Mouse (Mus musculus): ENCODE measurements around the gene Cenpq. TPM values are rescaled to one million over a fixed set of nuclear protein-coding genes. Genes with fewer than 3 reads are reported as not detected.

The Cenpq gene
- polyA plus RNA-seq (2015; fragmentation: Illumina TruSeq; extraction: RNeasy Lipid Tissue Mini Kit (QIAGEN cat#74804); ENCODE audit: low read depth, low replicate concordance), result 8.0 TPM

GRCm38 (mm10) chr17:40934420-40935231 lies at the start of gene Cenpq, which contains the start of gene Mut:
Gene Cenpq, minus strand, starts transcription at chr17:40935047.
Gene Mut, plus strand, starts transcription at chr17:40934685.

DNA sequence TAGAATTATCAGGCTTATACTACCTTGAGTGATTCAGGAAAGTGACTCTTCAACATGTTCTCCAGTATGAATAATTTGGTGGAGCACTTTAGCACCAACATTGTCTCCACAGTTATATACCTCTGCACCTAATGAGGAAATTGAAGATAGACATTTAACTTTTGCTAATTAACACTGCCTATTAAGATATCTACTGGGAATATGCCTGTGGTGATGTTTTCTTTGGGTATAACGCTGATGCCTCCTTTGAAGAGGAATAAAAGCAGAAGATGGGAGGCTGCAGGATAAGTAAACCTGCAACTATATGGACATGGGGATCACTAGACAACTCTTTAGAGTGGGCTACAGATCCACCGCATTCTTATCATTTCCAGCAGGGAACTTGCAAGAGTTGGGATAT lies 20.6 kb downstream of the Cenpq start, which contains the start of gene Glyatl3:
TSS of gene Glyatl3 (minus strand) at position 101 of the 400 bp plus-strand sequence.

DNA sequence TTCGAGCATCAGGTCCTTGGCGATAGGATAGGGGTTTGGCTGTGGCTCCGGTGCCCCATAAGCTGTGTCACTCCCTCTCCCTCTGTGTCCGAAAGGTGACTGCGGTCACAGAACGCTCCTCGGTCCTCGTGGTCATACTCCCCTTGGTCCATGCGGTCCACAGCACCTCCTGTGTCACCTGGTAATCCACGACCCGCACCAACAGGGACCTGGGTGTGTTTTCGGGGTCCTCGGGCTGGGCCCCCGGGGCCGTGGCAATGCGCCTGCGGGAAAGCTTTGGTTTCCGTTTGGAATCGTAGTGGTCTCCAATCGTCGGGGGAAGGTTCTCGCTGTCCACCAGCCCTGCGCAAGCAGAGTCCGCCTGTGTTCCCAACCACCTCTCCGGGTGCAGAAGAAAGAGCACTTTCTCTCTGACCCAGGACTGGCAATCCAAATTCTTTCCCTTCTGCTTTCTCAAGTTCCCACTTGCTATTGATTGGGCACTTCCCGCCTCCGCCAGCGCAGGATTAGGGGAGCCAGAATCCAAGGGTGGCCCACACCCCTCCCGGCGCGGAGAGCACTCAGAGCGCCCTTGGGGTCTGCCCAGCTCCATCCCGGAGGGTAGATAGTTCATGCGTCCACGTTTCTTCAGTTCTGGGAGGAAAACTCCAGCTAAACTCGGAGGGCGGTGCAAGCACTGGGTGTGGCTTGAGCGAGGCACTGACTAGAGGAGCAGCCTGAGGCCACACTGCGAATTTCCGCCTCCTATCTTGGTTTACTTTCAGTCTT lies 54.7 kb downstream of the Cenpq start, which contains the start of gene 9130008F23Rik:
TSS of gene 9130008F23Rik (minus strand) at position 636 of the 768 bp plus-strand sequence.

Other genes with a start within 250 kb of the Cenpq start
- gene Esp1, start 207.9 kb downstream of the Cenpq start, polyA plus RNA-seq (2015; fragmentation: Illumina TruSeq; extraction: RNeasy Lipid Tissue Mini Kit (QIAGEN cat#74804); ENCODE audit: low read depth, low replicate concordance), result not detected
- gene Crisp2, start 128.0 kb downstream of the Cenpq start, polyA plus RNA-seq (2015; fragmentation: Illumina TruSeq; extraction: RNeasy Lipid Tissue Mini Kit (QIAGEN cat#74804); ENCODE audit: low read depth, low replicate concordance), result 0.48 TPM
- not detected for gene Rhag, start 123.9 kb downstream of the Cenpq start, polyA plus RNA-seq (2015; fragmentation: Illumina TruSeq; extraction: RNeasy Lipid Tissue Mini Kit (QIAGEN cat#74804); ENCODE audit: low read depth, low replicate concordance)
- not detected for gene 9130008F23Rik, start 54.5 kb downstream of the Cenpq start, polyA plus RNA-seq (2015; fragmentation: Illumina TruSeq; extraction: RNeasy Lipid Tissue Mini Kit (QIAGEN cat#74804); ENCODE audit: low read depth, low replicate concordance)
- gene Glyatl3, start 20.7 kb downstream of the Cenpq start, polyA plus RNA-seq (2015; fragmentation: Illumina TruSeq; extraction: RNeasy Lipid Tissue Mini Kit (QIAGEN cat#74804); ENCODE audit: low read depth, low replicate concordance), result not detected
- gene Mut, start 362 bp downstream of the Cenpq start, polyA plus RNA-seq (2015; fragmentation: Illumina TruSeq; extraction: RNeasy Lipid Tissue Mini Kit (QIAGEN cat#74804); ENCODE audit: low read depth, low replicate concordance), result 29.3 TPM